Mouse (Mus musculus) gastrocnemius, postnatal 10 days (tissue): ENCODE measurements at regions not wholly inside any gene's neighbourhood (a gene's known extent, or its start where the extent isn't known, plus 50 kb on each side); places are given as distances from the start of the nearest gene placed in this dataset.

ENCODE experiments used
- DNase-seq: peaks from one replicate; pipeline ENCODE4 v3.0.0; 2021; ENCODE audit warnings: mixed read lengths

GRCm38 (mm10) chr3:61849317-61849716 lies 483.6 kb upstream of the B430305J03Rik start:
- DNase-seq, result no peak

- DNase-seq, result no peak
Measured at GRCm38 (mm10) chr3:61846703-61847102, 481.0 kb upstream of the B430305J03Rik start.

GRCm38 (mm10) chr3:61839355-61840009 lies 473.7 kb upstream of the B430305J03Rik start:
- peak; percentile 39 for DNase-seq

- no peak for DNase-seq
Measured at GRCm38 (mm10) chr3:61816807-61817206, 451.1 kb upstream of the B430305J03Rik start.

GRCm38 (mm10) chr3:61796021-61796420 lies 430.3 kb upstream of the B430305J03Rik start:
- DNase-seq, result no peak

GRCm38 (mm10) chr3:61790674-61791073 lies 424.9 kb upstream of the B430305J03Rik start:
- no peak for DNase-seq
